Mouse (Mus musculus) heart, postnatal 10 days (tissue): ENCODE results near the gene Mast3. TPM values are rescaled to one million over a fixed set of nuclear protein-coding genes. Genes with fewer than 3 reads are reported as not detected.

Source experiments
- DNase-seq, 2 experiments: peaks; one replicate each; pipeline ENCODE4 v3.0.0; 2021
- intact Hi-C: fragments of 180-260 bp; cut with DNase I; formaldehyde crosslinking; loops from one replicate; pipeline ENCODE4 v1.15.1; 2025
- total RNA-seq, 2 experiments: library from RNA; stranded (reverse); gene quantifications; 2 replicates each; pipeline ENCODE4 v1.2.3; 2021

Gene Mast3
- total RNA-seq, 2 experiments from 2014 or later = 7.9 to 9.3 TPM

DNA sequence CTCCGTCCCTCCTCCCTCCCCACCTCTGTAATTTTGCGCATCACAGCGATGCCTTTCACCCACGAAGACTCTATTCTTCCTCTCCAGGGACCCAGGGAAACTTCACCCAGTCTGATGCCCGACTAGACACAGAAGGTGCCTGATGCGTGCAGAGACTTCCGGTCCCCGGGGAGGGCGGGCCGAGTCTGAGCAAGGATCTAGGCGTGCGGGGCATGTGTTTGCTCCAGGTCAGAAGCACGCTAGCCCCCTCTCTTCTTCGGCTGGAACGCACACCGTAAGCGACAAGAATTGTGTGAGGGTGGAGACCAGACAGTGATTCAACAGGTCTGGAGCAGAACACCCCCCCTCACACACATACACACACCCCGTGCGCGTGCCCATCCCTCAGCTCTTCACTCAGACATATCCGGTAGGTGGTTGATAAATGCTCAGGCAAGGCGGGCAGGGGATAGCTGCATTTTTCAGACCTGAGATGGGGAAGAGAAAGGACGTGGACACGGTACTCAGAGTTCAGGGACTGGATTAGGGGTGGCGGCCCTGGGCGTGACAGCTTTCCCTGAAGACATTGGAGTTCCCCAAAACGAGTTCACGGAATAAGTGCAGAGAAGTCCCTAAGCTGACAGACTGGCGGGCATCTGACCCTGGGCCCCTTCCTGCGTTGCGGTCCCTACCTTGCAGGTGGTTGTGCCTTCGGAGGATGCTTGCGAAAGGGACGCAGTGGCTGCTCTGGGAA, 38.9 kb downstream of the Mast3 start:
- peak in 1 of 2 experiments; percentile 62 for DNase-seq
- intact Hi-C loops = no loop called here

DNA sequence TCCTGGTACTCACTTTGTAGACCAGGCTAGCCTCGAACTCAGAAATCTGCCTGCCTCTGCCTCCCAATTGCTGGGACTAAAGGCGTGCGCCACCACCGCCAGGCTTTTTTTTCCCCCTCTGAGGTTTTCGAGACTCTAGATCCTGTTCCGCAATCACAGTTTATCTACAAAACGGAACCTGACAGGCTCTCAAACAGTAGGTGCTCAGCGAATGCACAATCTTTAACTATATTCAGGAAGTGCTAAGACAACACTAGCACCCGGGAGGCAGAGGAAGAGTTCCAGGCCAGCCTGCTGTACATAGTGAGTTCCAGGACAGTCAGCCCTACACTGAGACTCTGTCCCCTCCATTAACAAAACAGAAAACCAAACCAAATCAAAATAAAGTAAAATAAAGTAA, 39.5 kb downstream of the Mast3 start:
- DNase-seq = no peak
- intact Hi-C loops = no loop called here

DNA sequence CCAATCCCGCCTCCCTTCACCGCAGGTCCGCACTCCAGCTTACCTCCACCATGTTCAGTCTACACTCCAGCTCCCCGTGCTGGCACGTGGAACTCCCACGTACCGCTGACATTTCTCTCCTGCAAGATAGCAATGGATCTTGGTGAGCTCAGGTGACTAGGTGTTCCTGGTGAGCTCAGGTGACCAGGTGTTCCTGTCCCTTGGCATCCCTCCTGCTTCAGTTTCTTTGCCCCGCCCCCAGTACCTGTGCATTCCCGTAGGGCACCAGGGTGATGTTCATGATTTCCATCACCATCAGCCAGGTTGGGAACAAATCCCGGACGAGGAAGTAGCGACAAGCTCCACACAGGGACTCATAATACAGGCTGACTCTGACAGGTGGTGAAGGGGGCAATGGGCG, 40.2 kb downstream of the Mast3 start:
- intact Hi-C loops = loop anchor here (5.0 kb wide), 1 partner anchor 78 kb away; no protein-coding TSS in a partner anchor
- DNase-seq = no peak

DNA sequence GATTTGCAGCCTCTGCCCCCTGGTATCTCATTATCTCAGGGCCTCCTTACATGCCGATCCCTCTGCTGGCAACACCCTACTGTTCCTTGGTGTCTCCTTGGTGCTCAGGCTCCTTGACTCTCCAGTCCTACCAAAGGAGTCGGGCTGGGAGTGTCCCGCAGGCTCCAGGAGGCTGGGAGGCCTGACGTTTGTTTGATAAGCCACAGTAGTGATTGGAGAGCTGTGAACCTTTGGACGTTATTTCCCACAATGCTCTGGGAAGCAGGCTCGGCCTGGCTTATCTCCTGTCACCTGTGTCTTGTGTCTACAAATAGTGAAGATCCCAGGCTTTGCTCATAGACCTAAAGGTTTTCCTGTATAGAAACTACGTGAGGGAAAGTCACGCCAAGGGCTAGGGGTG, 40.8 kb downstream of the Mast3 start:
- intact Hi-C loops = loop anchor here (5.0 kb wide), 1 partner anchor 78 kb away; no protein-coding TSS in a partner anchor
- DNase-seq = no peak

DNA sequence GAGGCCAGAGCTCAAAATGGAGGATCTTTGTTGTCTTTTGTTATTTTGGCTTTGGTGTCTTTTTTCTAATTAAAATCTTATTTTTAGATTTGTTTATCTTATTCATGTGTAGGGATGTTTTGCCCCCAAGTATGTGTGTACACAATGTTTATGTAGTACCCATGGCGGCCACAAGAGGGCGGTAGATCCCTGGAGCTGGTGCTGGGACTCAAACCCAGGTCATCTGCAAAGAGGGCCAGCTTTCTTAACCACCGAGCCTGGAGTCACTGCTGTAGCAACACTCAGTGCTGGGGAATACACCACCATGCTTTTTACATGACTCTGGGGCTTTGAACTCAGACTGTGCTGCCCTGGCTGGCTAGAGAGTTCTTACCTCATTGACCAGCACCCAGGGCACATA, 41.5 kb downstream of the Mast3 start:
- intact Hi-C loops = loop anchor here (5.0 kb wide), 1 partner anchor 79 kb away; no protein-coding TSS in a partner anchor
- peak in 1 of 2 experiments; percentile 67 for DNase-seq

DNA sequence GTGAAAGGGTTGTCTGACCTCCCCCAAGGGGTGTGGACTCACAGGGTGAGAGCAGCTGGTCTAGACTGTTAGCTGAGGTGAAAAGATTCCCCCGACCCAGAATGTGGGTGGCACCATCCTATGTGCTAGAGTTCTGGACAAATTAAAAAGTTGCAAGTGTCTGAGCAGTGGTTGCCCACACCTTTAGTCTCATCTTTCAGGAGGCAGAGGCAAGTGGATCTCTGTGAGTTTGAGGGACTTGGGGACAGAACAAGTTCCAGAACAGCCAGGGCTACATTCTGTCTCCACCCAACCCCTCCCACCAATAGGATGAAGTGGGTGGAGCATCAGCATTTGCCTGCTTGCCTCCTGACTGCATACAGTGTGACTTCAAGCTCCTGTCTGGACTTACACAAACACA, 42.7 kb downstream of the Mast3 start:
- no peak for DNase-seq
- intact Hi-C loops = loop anchor here (5.0 kb wide), 1 partner anchor 80 kb away; no protein-coding TSS in a partner anchor

DNA sequence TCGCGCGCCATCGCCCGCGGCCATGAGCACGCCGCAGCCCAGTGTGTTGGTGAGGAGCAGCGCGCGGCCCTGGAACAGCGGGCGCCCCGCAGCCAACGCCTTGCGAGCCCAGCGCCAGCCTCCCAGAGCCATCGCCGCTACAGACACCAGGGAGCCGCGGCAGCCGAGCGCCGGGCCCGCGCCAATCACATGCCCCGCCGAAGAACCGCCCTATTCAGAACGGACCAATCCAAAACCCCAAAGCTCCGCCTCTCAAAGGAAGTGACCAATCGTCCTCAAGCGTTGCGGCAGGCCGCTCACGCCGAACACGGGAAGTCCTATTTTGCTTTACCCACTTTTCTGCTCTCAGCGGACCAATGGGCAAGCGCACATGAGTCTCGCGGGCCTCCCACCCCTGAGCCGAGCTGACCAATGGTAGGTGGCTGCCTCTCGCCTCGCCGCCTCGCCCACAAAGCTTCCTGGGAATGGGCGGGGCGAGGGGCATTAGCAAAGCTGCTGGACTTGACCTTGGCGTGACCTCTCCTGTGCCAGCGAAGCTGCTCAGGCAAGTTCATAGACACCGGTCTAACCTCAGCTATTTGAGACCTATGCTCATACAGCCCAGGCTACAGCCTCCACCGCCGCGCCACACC, 44.0 kb downstream of the Mast3 start, which contains the start of gene Mpv17l2:
Mpv17l2 (minus strand) TSS at position 172 of the 632 bp plus-strand sequence.
- intact Hi-C loops = loop anchor here (5.0 kb wide), 1 partner anchor 81 kb away; no protein-coding TSS in a partner anchor
- peak; percentile 97 to 99 for DNase-seq

DNA sequence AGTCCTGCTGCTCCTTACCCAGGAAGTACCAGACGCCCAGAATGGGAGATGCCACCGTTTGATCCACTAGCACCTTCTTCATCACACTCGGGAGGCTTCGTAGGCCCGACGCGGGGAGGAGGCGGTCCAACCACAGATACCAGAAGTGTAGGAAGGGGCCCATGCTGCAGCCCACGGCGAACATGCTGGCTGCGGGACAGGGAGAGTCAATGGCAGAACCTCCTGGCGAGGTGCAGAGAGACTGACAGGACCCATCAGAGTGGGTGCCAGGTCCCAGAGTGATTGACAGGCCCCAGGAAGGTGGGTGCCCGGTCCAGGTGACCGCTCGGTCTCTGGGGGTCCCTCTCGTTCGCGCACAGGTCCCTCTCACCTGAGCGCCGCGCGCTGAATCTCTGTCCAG, 44.5 kb downstream of the Mast3 start:
- intact Hi-C loops = loop anchor here (5.0 kb wide), 1 partner anchor 82 kb away; no protein-coding TSS in a partner anchor
- no peak for DNase-seq

DNA sequence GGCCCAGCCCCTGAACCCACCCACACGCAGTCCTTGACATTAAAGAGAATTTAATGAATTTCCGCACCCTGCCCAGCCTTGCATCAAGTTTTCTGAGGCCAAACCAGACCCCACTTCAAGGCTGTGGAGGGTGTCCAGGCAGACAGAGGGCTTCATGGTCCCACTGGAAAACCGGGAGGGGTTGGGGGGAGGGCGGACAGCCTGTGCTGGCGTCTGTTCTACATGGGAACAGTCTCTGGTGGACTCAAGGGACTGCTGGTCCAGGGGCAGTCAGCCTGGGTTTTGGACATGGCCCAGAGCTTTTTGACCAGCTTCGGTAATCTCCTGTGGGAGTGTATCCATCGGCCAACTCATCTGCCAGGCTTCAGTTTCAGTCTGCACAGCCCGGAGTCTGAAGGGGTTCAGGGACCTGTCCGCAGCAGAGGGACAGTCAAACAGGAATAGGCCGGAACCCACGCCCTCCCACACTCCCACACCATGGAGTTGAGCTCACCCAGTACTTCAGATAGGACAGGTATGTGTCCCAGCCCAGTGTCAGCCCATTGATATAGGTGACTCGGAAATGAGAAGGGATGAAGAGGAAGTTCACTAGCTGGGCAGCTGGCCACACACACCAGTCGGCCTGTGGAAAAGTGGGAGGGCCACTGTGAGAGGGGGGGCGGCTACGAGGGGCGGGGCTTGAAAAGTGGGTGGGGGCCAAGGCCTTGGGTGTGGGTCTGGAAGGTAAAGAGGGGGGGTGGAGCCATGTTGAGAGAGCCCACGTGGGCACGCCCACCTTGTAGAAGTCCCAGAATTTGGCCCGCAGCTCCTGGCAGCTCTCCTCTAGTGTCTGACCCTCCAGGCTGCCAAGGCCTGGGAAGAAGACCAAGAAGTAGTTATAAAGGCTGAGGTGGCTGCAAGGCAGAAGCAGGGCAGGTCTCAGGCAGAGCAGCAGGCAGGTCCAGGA, 46.0 kb downstream of the Mast3 start:
- intact Hi-C loops = no loop called here
- no peak for DNase-seq

DNA sequence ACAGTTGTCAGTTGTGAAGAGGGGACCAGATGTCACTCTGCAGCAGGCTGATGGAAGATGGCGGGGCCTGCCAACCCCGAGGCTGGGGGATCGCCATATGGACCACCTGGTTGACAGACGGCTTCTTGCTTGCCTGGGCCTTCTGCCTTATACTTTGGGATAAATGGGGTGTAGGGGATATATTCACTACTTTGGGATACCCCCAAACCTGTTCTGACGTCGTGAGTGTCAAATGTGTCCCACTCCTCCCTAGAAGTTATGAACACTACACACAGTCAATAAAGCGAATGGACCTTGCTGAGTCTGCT, 46.6 kb downstream of the Mast3 start:
- DNase-seq = peak; percentile 5
- intact Hi-C loops = no loop called here

DNA sequence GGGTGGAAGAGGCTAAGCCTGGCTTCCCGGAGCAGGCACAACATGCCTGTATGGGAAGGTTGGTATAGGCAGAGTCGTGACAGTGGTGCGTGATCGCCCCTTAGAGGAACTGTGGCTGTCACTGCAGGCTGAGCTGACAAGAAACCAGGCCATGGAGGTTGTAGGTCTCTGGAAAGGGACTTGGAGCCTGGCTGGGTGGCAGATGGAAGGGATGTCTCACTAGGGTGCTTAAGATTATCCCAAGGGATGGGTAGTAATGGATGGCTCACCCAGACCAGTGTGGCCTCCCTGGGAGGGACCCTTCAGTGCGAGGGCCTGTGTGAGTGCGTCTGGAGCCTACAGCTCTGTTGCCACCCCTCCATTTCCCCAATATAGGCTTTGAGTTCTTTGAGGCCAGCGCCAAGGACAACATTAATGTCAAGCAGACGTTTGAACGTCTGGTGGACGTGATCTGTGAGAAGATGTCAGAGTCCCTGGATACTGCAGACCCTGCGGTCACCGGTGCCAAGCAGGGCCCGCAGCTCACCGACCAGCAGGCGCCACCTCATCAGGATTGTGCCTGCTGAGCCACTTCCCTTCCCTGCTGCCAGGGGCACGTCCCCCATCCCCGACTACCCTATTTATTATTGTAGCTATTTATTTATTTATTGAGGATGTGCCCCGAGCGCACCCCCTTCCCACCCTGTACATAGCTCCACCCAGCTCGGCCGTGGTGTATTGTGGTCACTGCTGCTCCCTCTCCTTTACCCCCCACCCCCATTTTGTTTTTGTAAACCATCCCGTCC, 47.1 kb downstream of the Mast3 start:
- intact Hi-C loops = no loop called here

DNA sequence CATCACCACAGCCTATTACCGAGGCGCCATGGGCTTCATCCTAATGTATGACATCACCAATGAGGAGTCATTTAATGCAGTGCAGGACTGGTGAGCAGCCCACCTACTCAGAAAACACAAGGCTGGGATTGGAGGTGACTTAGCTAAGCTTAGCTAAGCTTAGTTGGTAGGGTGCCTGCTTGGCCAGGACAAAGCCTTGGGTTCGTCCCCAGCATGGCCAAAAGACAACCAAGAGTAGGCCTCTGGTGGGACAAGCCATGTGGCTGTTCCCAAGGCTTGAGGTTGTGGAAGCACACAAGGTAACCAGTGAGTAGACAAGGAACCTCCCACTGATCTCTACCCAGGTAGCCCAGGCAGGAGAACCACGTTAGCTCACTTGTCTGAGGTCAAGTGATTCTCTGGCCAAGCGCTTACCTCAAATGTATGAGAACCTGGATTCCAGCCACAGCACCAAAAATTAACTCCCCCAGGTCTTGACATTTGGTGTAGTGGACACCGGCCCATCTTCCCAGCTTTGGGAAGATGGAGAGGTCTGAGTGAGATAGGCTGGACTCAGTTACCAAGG, 48.3 kb downstream of the Mast3 start:
- DNase-seq = peak; percentile 6

More for the DNA sequence above, 47.1 kb downstream of the Mast3 start:
- peak; percentile 29 to 52 for DNase-seq

DNA sequence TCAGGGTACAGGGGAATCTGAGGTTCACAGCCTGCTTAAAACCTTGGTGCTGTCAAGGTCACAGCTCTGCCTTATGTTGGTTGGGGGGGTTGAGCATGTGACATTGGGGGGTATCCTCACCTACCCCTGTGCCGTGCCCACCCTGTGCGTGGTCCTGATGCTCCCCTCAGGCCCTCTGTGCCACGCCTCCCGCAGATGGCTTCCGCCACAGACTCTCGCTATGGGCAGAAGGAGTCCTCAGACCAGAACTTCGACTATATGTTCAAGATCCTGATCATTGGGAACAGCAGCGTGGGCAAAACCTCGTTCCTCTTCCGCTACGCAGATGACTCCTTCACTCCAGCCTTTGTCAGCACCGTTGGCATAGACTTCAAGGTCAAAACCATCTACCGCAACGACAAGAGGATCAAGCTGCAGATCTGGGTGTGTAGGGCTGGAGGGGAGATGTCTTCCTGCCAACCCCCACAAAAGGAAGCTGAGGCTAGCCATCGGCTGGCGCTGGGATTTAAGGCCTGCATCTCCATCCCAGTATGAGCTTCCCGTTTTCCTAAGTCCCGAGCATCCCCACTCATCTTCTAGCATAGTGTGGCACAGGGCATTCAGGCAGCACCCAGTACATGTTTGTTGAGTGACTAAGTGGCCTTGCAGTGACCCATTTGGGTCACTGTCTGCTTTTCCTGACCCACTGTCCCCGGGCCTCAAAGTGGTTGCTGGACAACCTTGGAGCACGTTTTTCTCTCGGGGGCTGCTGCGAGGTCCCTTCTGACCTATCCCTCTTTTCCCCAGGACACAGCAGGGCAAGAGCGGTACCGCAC, 49.0 kb downstream of the Mast3 start:
- peak; percentile 9 to 20 for DNase-seq
- intact Hi-C loops = no loop called here

More for the DNA sequence above, 48.3 kb downstream of the Mast3 start:
- intact Hi-C loops = no loop called here

DNA sequence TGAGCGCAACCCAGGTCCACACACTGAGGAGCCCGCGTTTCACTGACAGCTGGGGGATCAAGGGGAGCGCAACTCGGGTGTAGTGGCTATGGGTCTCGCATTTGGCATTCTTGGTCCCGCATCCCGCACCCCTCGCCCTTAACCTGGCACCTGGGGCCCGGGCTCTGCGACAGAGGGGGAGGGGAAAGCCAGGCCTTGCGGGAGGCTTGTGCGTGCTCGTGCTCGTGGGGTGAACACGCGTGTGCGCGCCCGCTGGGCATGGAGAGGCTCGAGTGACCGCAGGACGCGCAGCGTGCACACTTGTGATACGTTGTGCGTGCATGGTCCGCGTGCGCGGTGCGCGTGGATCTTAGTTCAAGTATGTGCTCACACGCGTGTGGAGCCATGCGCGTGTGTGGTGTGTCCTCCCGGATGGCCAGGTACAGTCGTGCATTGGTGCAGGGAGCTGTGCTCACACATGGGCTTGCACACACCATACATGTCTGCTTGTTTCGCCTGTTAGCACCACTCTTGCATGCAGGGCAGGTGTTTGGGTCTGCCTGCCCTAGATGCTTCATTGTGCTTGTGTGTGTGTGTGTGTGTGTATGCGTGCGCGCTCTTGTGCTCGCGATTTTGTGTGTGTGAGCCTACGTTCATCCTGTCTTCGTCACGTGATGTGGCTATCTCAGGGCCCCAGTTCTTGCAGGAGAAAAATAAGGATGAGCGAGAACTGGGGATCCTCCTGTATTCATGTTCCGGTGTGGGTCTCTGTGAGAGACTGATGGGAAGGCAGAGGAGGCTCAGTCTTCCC, 49.8 kb downstream of the Mast3 start:
- intact Hi-C loops = no loop called here
- DNase-seq = peak; percentile 63 to 78

DNA sequence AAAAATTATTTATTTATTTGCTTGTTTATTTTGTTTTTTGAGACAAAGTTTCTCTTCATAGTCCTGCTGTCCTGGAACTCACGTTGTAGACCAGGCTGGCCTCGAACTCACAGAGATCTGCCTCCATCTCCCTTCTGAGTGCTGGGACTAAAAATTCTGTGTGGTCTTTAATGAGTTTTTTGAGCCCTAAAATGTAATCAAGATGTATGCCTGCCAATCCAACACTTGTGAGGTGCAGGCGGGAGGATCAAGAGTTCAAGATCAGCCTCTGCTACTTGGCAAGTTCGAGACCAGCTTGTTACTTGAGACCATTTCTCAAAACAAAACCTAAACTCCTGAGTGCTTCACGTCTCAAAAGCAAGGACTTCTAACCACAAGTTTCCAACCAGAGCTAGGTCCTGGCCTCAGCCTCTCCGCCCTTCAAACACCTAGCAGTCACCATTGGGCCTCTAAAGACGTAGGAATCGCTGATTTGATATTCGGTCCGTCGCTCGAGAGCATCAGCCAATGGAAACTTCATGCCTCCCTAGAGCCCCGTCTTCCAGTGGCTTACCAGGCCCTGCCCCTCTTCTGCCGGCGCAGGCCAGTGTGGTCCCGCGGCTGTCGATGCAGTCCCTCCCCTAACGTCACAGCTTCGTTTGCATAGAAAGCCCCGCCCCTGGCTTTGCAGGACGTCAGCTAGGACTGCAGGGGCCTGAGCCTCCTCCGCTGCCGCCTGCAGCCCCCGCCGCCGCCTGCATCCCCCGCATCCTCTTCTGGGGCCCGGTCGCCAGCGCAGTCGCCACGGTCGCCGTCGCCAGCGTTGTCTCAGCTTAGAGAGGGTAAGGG, 50.6 kb downstream of the Mast3 start, which contains the start of gene Rab3a:
Rab3a (plus strand) TSS at position 637 of the 828 bp plus-strand sequence.
- peak; percentile 98 for DNase-seq
- intact Hi-C loops = no loop called here

DNA sequence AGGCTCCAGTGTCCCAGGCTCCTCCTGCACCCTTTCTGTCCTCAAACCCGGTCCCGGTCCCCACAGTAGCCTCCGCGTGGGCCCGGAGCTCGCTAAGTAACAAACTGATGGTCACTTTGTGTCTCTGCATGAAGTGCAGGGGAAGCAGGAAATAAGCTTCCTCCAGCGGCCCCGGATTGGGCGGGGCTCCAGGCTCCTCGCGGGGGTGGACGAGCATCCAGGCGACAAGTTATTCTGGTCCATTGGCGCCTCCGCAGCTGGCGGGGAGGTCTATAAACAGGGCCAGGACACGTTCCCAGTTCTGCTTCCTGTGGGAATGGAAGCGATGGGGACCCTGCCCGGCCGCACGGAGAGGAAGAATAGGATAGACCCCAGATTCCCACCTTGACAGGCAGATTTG, 51.7 kb downstream of the Mast3 start:
- DNase-seq = peak; percentile 95 to 96
- intact Hi-C loops = no loop called here
